ENCODE assay signal across 14 mouse cellular contexts in genomic region chr9:56922746-56923145, GRCm38 (mm10). TPM values are rescaled to one million over a fixed set of nuclear protein-coding genes. Genes with fewer than 3 reads are reported as not detected.
DNase-seq lines count a peak whose midpoint lies in the region; ATAC-seq and TF ChIP-seq lines count a peak whose summit lies in the region.
"Had no signal": no experiment of that assay in that cellular context is flagged by ENCODE, and none has a peak within 500 bp of the region (broad histone marks: within the 10 kb centered on the region; RNA-seq: fewer than 3 reads in every experiment).

No protein-coding gene starts in this region.

- no peak for DNase-seq in heart, postnatal 4 days
- no peak for DNase-seq in kidney, postnatal 0 days (ENCODE audit: low spot score)
- DNase-seq in kidney, postnatal 10 days = no peak
- no peak for DNase-seq in embryonic facial prominence, embryonic 10.5 days (ENCODE audit: low spot score)
- DNase-seq in left cerebral cortex, postnatal 4 days = no peak
- DNase-seq: adrenal gland, postnatal 36 days; liver, embryonic 13.5 days; thymus, postnatal 36 days had no signal

- intact Hi-C loops in left cerebral cortex, postnatal 4 days (cut with DNase I) = no loop called here

- H3K4me2 ChIP-seq in heart, embryonic 13.5 days = peak overlapping the region; percentile 96
- H3K4me2 ChIP-seq in kidney, postnatal 0 days (ENCODE audit: low read length) = peak overlapping the region; percentile 94
- H3K4me2 ChIP-seq in intestine, embryonic 15.5 days (replicated peaks) = peak overlapping the region; percentile 90

- H3K36me3 ChIP-seq in heart, embryonic 13.5 days = peaks cover 61% of the 10 kb centered on the region
- H3K36me3 ChIP-seq in kidney, postnatal 0 days (ENCODE audit: insufficient read depth, low read length) = peaks cover 13% of the 10 kb centered on the region
- H3K36me3 ChIP-seq in embryonic facial prominence, embryonic 10.5 days (replicated peaks) = peaks cover 85% of the 10 kb centered on the region
- H3K36me3 ChIP-seq in intestine, embryonic 15.5 days = peaks cover 13% of the 10 kb centered on the region

- peak overlapping the region; percentile 93 for H3K27ac ChIP-seq in heart, embryonic 13.5 days (replicated peaks)
- H3K27ac ChIP-seq in kidney, postnatal 0 days = no peak overlapping the region
- H3K27ac ChIP-seq in embryonic facial prominence, embryonic 10.5 days (replicated peaks) = no peak overlapping the region
- 0 out of 2 replicates have a peak overlapping the region, but pooled peaks have one; percentile 24 for H3K27ac ChIP-seq in intestine, embryonic 15.5 days
- H3K27ac ChIP-seq: liver, embryonic 13.5 days had no signal

- peaks cover 49% of the 10 kb centered on the region for H3K4me1 ChIP-seq in heart, embryonic 13.5 days
- H3K4me1 ChIP-seq in kidney, postnatal 0 days (replicated peaks; ENCODE audit: insufficient read depth, low read length) = peaks cover 36% of the 10 kb centered on the region
- H3K4me1 ChIP-seq in embryonic facial prominence, embryonic 10.5 days = peaks cover 52% of the 10 kb centered on the region
- peaks cover 36% of the 10 kb centered on the region for H3K4me1 ChIP-seq in intestine, embryonic 15.5 days (replicated peaks)

- ATAC-seq in heart, embryonic 13.5 days (ENCODE audit: extremely low read depth, insufficient number of reproducible peaks, low FRiP score, low TSS enrichment) = no peak
- no peak for ATAC-seq in kidney, postnatal 0 days (replicated peaks; ENCODE audit: low FRiP score, low read depth)
- ATAC-seq in intestine, embryonic 15.5 days = no peak
- no peak for ATAC-seq in megakaryocyte progenitor cell, adult 5-6 weeks (replicated peaks; ENCODE audit: poor library complexity)

- no peaks in the 10 kb centered on the region for H3K27me3 ChIP-seq in heart, embryonic 13.5 days (replicated peaks)
- H3K27me3 ChIP-seq in kidney, postnatal 0 days (ENCODE audit: insufficient read depth, low read length) = no peaks in the 10 kb centered on the region
- no peaks in the 10 kb centered on the region for H3K27me3 ChIP-seq in embryonic facial prominence, embryonic 10.5 days (replicated peaks; ENCODE audit: low read depth, poor library complexity, severe bottlenecking)
- H3K27me3 ChIP-seq in intestine, embryonic 15.5 days (replicated peaks) = no peaks in the 10 kb centered on the region

- H3K9me3 ChIP-seq in heart, embryonic 13.5 days = no peaks in the 10 kb centered on the region
- no peaks in the 10 kb centered on the region for H3K9me3 ChIP-seq in kidney, postnatal 0 days (replicated peaks; ENCODE audit: low read length)
- peaks cover 3% of the 10 kb centered on the region; the same call in 1 of the 2 replicates for H3K9me3 ChIP-seq in embryonic facial prominence, embryonic 10.5 days
- H3K9me3 ChIP-seq in intestine, embryonic 15.5 days = no peaks in the 10 kb centered on the region
- H3K9me3 ChIP-seq: liver, embryonic 13.5 days had no signal

- TF ChIP-seq CTCF in kidney, postnatal 0 days (IDR thresholded peaks at IDR 0.05; ENCODE audit: low read depth) = no peak

- WGBS in heart, embryonic 13.5 days = 75% methylated on average over 4 of the region's 4 CpGs
- 95% methylated on average over 4 of the region's 4 CpGs for WGBS in kidney, postnatal 0 days
- 92% methylated on average over 4 of the region's 4 CpGs for WGBS in embryonic facial prominence, embryonic 10.5 days
- WGBS in intestine, embryonic 15.5 days = 96% methylated on average over 4 of the region's 4 CpGs

- peak overlapping the region; percentile 81 for H3K9ac ChIP-seq in heart, embryonic 13.5 days
- H3K9ac ChIP-seq in kidney, postnatal 0 days (ENCODE audit: low read depth, low read length) = peak overlapping the region; percentile 54; the same call in 1 of the 2 replicates
- no peak overlapping the region for H3K9ac ChIP-seq in intestine, embryonic 15.5 days

- peak overlapping the region; percentile 75 for H3K4me3 ChIP-seq in heart, embryonic 13.5 days
- H3K4me3 ChIP-seq in kidney, postnatal 0 days (replicated peaks; ENCODE audit: low read depth, low read length) = no peak overlapping the region
- peak overlapping the region; percentile 78; the same call in 1 of the 2 replicates for H3K4me3 ChIP-seq in embryonic facial prominence, embryonic 10.5 days
- H3K4me3 ChIP-seq in intestine, embryonic 15.5 days (replicated peaks) = no peak overlapping the region
- H3K4me3 ChIP-seq: left cerebral cortex, adult 2 months; liver, embryonic 13.5 days had no signal

RNA-seq across cellular contexts. Expression of gene Snx33, which starts 5.4 kb away (rescaled TPM):
- polyA plus RNA-seq in heart, embryonic 13.5 days (2015; fragmentation: Nextera tagmentation; extraction: Ambion mirVana) = 6.6 TPM in 2 replicates
- 10 to 100 TPM; 11.7 to 13.9 TPM for total RNA-seq in heart, postnatal 4 days (2021)
- 8.4 and 8.5 TPM in 2 replicates for polyA plus RNA-seq in kidney, postnatal 0 days (2015; fragmentation: Nextera tagmentation; extraction: Ambion mirVana)
- polyA plus RNA-seq in embryonic facial prominence, embryonic 10.5 days (2016; fragmentation: Nextera tagmentation; extraction: Ambion mirVana) = 10.4 and 11.1 TPM in 2 replicates
- 6.2 and 6.3 TPM in 2 replicates for polyA plus RNA-seq in intestine, embryonic 15.5 days (2015; fragmentation: Nextera tagmentation; extraction: Ambion mirVana)
- 3.3 TPM in 2 replicates for total RNA-seq in megakaryocyte progenitor cell, adult 5-6 weeks (2015)
- total RNA-seq in megakaryocyte progenitor cell, adult 5-6 weeks (2017) = 2.8 TPM in 2 replicates
- 1 to 10 TPM; 3.1 to 3.8 TPM for total RNA-seq in left cerebral cortex, postnatal 4 days (2021)

RNA-seq across cellular contexts. Expression of gene Imp3, which starts 14.5 kb away (rescaled TPM):
- 61.8 and 63.2 TPM in 2 replicates for polyA plus RNA-seq in heart, embryonic 13.5 days (2015; fragmentation: Nextera tagmentation; extraction: Ambion mirVana)
- 10 to 100 TPM; 53.5 to 54.4 TPM for total RNA-seq in heart, postnatal 4 days (2021)
- 112 and 123 TPM in 2 replicates for polyA plus RNA-seq in kidney, postnatal 0 days (2015; fragmentation: Nextera tagmentation; extraction: Ambion mirVana)
- 66.3 and 69.3 TPM in 2 replicates for polyA plus RNA-seq in embryonic facial prominence, embryonic 10.5 days (2016; fragmentation: Nextera tagmentation; extraction: Ambion mirVana)
- polyA plus RNA-seq in intestine, embryonic 15.5 days (2015; fragmentation: Nextera tagmentation; extraction: Ambion mirVana) = 71.2 and 74.5 TPM in 2 replicates
- total RNA-seq in megakaryocyte progenitor cell, adult 5-6 weeks (2015) = 138 and 147 TPM in 2 replicates
- 68.5 and 77.3 TPM in 2 replicates for total RNA-seq in megakaryocyte progenitor cell, adult 5-6 weeks (2017)
- total RNA-seq in left cerebral cortex, postnatal 4 days (2021) = 10 to 100 TPM; 52.1 to 53.0 TPM

RNA-seq across cellular contexts. Expression of gene Snupn, which starts 27.9 kb away (rescaled TPM):
- 17.4 and 17.8 TPM in 2 replicates for polyA plus RNA-seq in heart, embryonic 13.5 days (2015; fragmentation: Nextera tagmentation; extraction: Ambion mirVana)
- total RNA-seq in heart, postnatal 4 days (2021) = 1 to 10 TPM; 8.6 to 9.1 TPM
- 19.3 and 20.6 TPM in 2 replicates for polyA plus RNA-seq in kidney, postnatal 0 days (2015; fragmentation: Nextera tagmentation; extraction: Ambion mirVana)
- polyA plus RNA-seq in embryonic facial prominence, embryonic 10.5 days (2016; fragmentation: Nextera tagmentation; extraction: Ambion mirVana) = 27.1 and 28.1 TPM in 2 replicates
- polyA plus RNA-seq in intestine, embryonic 15.5 days (2015; fragmentation: Nextera tagmentation; extraction: Ambion mirVana) = 13.2 and 13.3 TPM in 2 replicates
- total RNA-seq in megakaryocyte progenitor cell, adult 5-6 weeks (2015) = 10.3 and 12.1 TPM in 2 replicates
- 9.0 and 9.4 TPM in 2 replicates for total RNA-seq in megakaryocyte progenitor cell, adult 5-6 weeks (2017)
- total RNA-seq in left cerebral cortex, postnatal 4 days (2021) = 10 to 100 TPM; 16.7 to 16.9 TPM

RNA-seq across cellular contexts. Expression of gene Cspg4, which starts 57.9 kb away (rescaled TPM):
- 24.2 and 26.2 TPM in 2 replicates for polyA plus RNA-seq in heart, embryonic 13.5 days (2015; fragmentation: Nextera tagmentation; extraction: Ambion mirVana)
- total RNA-seq in heart, postnatal 4 days (2021) = 10 to 100 TPM; 55.6 to 56.6 TPM
- 18.1 and 19.8 TPM in 2 replicates for polyA plus RNA-seq in kidney, postnatal 0 days (2015; fragmentation: Nextera tagmentation; extraction: Ambion mirVana)
- polyA plus RNA-seq in embryonic facial prominence, embryonic 10.5 days (2016; fragmentation: Nextera tagmentation; extraction: Ambion mirVana) = 2.2 and 2.5 TPM in 2 replicates
- polyA plus RNA-seq in intestine, embryonic 15.5 days (2015; fragmentation: Nextera tagmentation; extraction: Ambion mirVana) = 19.0 and 20.1 TPM in 2 replicates
- not detected in 2 replicates for total RNA-seq in megakaryocyte progenitor cell, adult 5-6 weeks (2015)
- not detected in 2 replicates for total RNA-seq in megakaryocyte progenitor cell, adult 5-6 weeks (2017)
- total RNA-seq in left cerebral cortex, postnatal 4 days (2021) = 10 to 100 TPM; 21.8 to 23.7 TPM
- total RNA-seq: megakaryocyte-erythroid progenitor cell, adult 5-6 weeks had no signal
- polyA plus RNA-seq: G1E had no signal

RNA-seq across cellular contexts. Expression of gene Odf3l1, which starts 58.3 kb away (rescaled TPM):
- 0.49 and 0.73 TPM in 2 replicates for polyA plus RNA-seq in heart, embryonic 13.5 days (2015; fragmentation: Nextera tagmentation; extraction: Ambion mirVana)
- under 1 TPM in 1 of 2 experiments, not detected in 1; 0.43 TPM for total RNA-seq in heart, postnatal 4 days (2021)
- 0.11 TPM in 1 of 2 replicates, not detected in the other for polyA plus RNA-seq in kidney, postnatal 0 days (2015; fragmentation: Nextera tagmentation; extraction: Ambion mirVana)
- polyA plus RNA-seq in embryonic facial prominence, embryonic 10.5 days (2016; fragmentation: Nextera tagmentation; extraction: Ambion mirVana) = not detected in 2 replicates
- polyA plus RNA-seq in intestine, embryonic 15.5 days (2015; fragmentation: Nextera tagmentation; extraction: Ambion mirVana) = 1.2 and 1.3 TPM in 2 replicates
- total RNA-seq in megakaryocyte progenitor cell, adult 5-6 weeks (2015) = not detected in 2 replicates
- not detected in 2 replicates for total RNA-seq in megakaryocyte progenitor cell, adult 5-6 weeks (2017)
- not detected for total RNA-seq in left cerebral cortex, postnatal 4 days (2021)
- total RNA-seq: G1E; left cerebral cortex, adult 2 months; megakaryocyte-erythroid progenitor cell, adult 5-6 weeks had no signal
- polyA plus RNA-seq: G1E; liver, embryonic 13.5 days had no signal

Comparison
In these comparisons a context has a peak if more than half of its experiments do, and no peak if none do; other contexts are left out.
1. H3K27ac ChIP-seq: peak in heart, embryonic 13.5 days (single experiment) and intestine, embryonic 15.5 days (single experiment); none in kidney, postnatal 0 days (single experiment) and embryonic facial prominence, embryonic 10.5 days (single experiment).
2. H3K4me3 ChIP-seq: peak in heart, embryonic 13.5 days (single experiment) and embryonic facial prominence, embryonic 10.5 days (single experiment); none in kidney, postnatal 0 days (single experiment) and intestine, embryonic 15.5 days (single experiment).
3. Peak in every context shown above with its lines, with median percentiles within 50 percentile points of each other: H3K4me2 ChIP-seq.